Mouse (Mus musculus) kidney, postnatal 0 days (tissue): ENCODE measurements around the gene Ttc28. TPM values are rescaled to one million over a fixed set of nuclear protein-coding genes. Genes with fewer than 3 reads are reported as not detected.
A peak's percentile ranks its signal among the peaks of the same experiment; 100 is the strongest.

ENCODE experiments used
- ATAC-seq: fragments of 200-750 bp; cut with Nextera tagmentation; replicated peaks from 2 replicates; pipeline ENCODE4 v1.8.0; 2017; ENCODE audit warnings: low read depth, moderate number of reproducible peaks, moderate TSS enrichment, moderate library complexity; ENCODE audit not compliant: low FRiP score
- DNase-seq: peaks from one replicate; pipeline ENCODE4 v3.0.0-alpha.2; 2016; ENCODE audit warnings: low spot score
- H3K27ac ChIP-seq: fragments of 300-500 bp; sonication (generic); 2 replicates; pipeline ENCODE4 v1.5.1; 2014; ENCODE audit warnings: mild to moderate bottlenecking
- H3K27me3 ChIP-seq: fragments of 300-500 bp; sonication (generic); 2 replicates; pipeline ENCODE4 v1.6.1; 2014; ENCODE audit warnings: low read length, mixed read lengths; ENCODE audit not compliant: insufficient read depth
- H3K36me3 ChIP-seq: fragments of 300-500 bp; sonication (generic); 2 replicates; pipeline ENCODE4 v1.6.1; 2014; ENCODE audit warnings: low read length, mixed read lengths; ENCODE audit not compliant: insufficient read depth
- H3K4me1 ChIP-seq: fragments of 300-500 bp; sonication (generic); replicated peaks from 2 replicates; pipeline ENCODE4 v1.6.1; 2014; ENCODE audit warnings: antibody characterized with exemption, low read length, mixed read lengths; ENCODE audit not compliant: insufficient read depth
- H3K4me2 ChIP-seq: fragments of 300-500 bp; sonication (generic); 2 replicates; pipeline ENCODE4 v1.6.1; 2014; ENCODE audit warnings: mild to moderate bottlenecking, low read length, moderate library complexity, mixed read lengths
- H3K4me3 ChIP-seq: fragments of 300-500 bp; sonication (generic); replicated peaks from 2 replicates; pipeline ENCODE4 v1.5.1; 2014; ENCODE audit warnings: low read depth, low read length
- H3K9ac ChIP-seq: fragments of 300-500 bp; sonication (generic); 2 replicates; pipeline ENCODE4 v1.6.1; 2014; ENCODE audit warnings: low read depth, low read length
- H3K9me3 ChIP-seq: fragments of 300-500 bp; sonication (generic); replicated peaks from 2 replicates; pipeline ENCODE4 v1.6.1; 2016; ENCODE audit warnings: low read length, inconsistent platforms, mixed read lengths
- CTCF ChIP-seq: IDR thresholded peaks from 2 replicates; pipeline ENCODE4 v1.5.1; 2016; ENCODE audit warnings: antibody characterized with exemption, low read depth, mild to moderate bottlenecking, moderate library complexity
- WGBS: fragments of 180-500 bp; shearing (Covaris S2); extraction: QIAGEN DNeasy Blood & Tissue Kit; methylation state at CpG from one replicate; pipeline ENCODE4 v1.1.7; 2014; 5-methylcytosine and 5-hydroxymethylcytosine counted together
- polyA plus RNA-seq: library from polyadenylated mRNA; unstranded; fragments of >200 nt; fragmentation: Nextera tagmentation; extraction: Ambion mirVana; gene quantifications from 2 replicates; pipeline ENCODE4 v1.2.1, GENCODE M21; 2015

Gene Ttc28
- polyA plus RNA-seq, 1 experiment from 2014 or later: 8.1 TPM

DNA sequence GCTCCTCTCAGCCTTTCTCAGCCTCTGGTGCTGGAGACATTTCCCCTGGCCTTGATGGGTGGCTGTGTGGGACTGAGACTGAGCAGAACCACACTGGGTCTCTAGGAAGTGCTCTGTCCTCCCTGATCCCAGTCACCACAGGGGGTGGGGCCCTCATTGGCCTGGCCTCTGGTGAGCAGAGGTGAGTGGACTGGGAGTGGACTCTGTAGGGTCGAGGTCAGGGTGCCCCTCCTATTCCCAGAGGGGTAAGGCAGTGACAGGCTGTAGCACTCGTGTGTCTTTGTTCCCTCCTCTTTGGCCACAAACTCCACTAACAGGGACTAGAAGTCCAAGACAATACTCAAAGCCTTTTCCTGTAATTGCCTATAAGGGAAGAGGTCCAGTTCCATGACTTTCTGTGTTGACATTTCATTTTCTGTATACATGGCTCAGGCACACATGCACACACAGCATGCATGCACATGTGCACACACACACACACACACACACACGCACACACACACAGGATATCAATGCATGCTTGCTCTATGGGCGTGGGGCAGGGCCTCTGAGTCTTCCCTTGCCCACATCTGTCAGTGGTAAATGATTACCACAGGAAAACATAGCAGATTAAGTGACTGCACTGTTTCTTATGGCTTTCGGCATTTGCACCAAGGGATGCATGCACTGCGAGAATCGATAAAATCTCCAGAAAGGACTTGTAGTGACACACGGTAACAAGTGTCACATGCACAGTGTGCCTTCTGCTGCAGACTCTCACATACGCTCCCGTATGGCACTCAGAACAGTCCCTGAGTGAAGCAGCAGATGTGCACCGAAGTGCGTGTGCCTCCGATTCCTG lies 382.4 kb downstream of the Ttc28 start:
- Histone ChIP-seq H3K9ac (no peak overlapping the region), H3K27ac (peak overlapping the region; percentile 84), H3K4me3 (no peak overlapping the region), H3K4me2 (peak overlapping the region; percentile 8; the same call in 1 of the 2 replicates), H3K9me3 (no peaks in the 10 kb centered on the region), H3K36me3 (peaks cover 8% of the 10 kb centered on the region; the same call in 1 of the 2 replicates), H3K4me1 (peaks cover 25% of the 10 kb centered on the region; the same call in 1 of the 2 replicates), H3K27me3 (no peaks in the 10 kb centered on the region)
- ATAC-seq: no peak
- WGBS: 48% methylated on average over 13 of the region's 13 CpGs
- no peak for DNase-seq
- TF ChIP-seq CTCF: no peak

DNA sequence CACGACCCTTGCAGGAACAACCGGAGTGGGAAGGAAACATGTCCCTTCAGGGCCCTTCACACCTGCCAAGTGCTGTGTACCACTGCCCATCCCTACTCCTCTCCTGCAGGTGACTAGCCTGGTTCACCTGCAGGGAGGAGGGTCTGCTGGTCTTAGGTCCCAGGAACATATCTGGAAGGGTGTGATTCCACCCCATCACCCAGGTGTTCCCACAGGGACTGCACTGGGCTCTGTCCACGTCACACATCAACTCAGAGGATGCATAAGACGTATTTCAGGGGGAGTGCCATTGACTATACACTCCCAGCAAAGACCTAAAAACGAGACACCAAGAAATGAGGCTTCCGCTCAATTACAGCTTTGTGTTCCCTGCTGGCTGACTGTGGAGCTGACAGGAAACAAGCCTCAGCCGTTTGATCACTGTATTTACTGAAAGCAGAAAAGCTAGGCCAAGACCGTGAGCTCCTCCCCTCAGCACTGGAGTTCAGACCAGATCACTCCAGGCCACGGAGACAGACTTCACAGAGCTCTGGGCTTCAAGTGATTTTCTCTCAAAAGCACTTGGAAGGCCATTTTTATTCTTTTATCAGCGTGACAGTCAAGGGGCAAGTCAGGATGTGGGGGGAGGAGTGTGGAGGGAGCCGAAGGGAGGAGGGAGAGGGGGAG lies 383.1 kb downstream of the Ttc28 start:
- Histone ChIP-seq H3K4me2 (peak overlapping the region; percentile 8), H3K9me3 (no peaks in the 10 kb centered on the region), H3K9ac (no peak overlapping the region), H3K36me3 (peaks cover 12% of the 10 kb centered on the region; the same call in 1 of the 2 replicates), H3K27ac (peak overlapping the region; percentile 84), H3K27me3 (no peaks in the 10 kb centered on the region), H3K4me1 (peaks cover 25% of the 10 kb centered on the region; the same call in 1 of the 2 replicates), H3K4me3 (no peak overlapping the region)
- peak; percentile 92 for DNase-seq
- no peak; the same call in 1 of the 2 replicates for ATAC-seq
- TF ChIP-seq CTCF: peak; percentile 37; the same call in 1 of the 2 replicates
- 18% methylated on average over 11 of the region's 11 CpGs for WGBS

DNA sequence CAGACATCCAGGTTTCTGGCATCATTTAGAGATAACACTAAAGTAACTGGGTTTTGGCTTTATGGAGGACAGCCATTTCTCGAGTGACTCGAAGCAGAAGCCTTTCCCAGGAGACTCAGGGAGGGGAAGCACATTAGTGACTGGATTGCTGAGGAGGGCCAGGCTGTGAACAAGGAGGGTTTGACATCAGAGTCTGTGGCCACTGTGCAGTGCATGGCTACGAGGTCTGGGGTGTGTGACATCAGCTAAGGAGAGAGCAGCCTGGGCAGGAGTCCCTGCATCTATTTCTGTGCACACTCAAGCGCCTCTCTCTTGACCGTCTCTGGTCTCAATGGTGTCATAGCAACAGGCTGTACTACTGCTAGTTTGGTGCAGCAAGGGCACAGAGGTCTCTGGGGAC lies 383.8 kb downstream of the Ttc28 start:
- Histone ChIP-seq H3K9ac (no peak overlapping the region), H3K9me3 (no peaks in the 10 kb centered on the region)

DNA sequence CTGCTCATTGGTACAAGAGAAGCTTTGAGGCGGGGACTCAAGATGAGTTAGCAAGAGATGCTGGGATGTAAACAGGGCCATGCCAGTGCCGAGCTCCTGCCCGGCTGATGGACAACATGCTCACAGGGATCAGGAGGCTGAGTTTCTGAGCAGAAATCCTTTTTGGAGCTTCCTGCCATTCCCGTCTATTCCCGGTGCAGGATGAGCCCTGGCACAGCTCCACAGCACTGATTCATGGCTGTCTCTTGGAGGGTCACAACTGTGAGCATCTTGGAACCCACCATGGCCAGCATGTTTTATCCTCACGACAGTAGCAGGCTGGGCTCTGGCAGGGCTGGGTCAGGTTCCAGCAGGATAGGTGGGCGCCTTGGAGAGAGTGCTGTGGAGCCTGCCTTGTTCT lies 384.9 kb downstream of the Ttc28 start:
- Histone ChIP-seq H3K27me3 (no peaks in the 10 kb centered on the region), H3K36me3 (peaks cover 12% of the 10 kb centered on the region; the same call in 1 of the 2 replicates), H3K27ac (no peak overlapping the region), H3K9ac (no peak overlapping the region), H3K4me2 (no peak overlapping the region), H3K4me3 (no peak overlapping the region), H3K4me1 (peaks cover 25% of the 10 kb centered on the region; the same call in 1 of the 2 replicates), H3K9me3 (no peaks in the 10 kb centered on the region)
- no peak for TF ChIP-seq CTCF
- DNase-seq (no peak), ATAC-seq (no peak)
- WGBS: 76% methylated on average over 7 of the region's 7 CpGs

More for the DNA sequence above, 383.8 kb downstream of the Ttc28 start:
- H3K4me2 ChIP-seq: no peak overlapping the region
- H3K36me3 ChIP-seq: peaks cover 12% of the 10 kb centered on the region; the same call in 1 of the 2 replicates
- peaks cover 25% of the 10 kb centered on the region; the same call in 1 of the 2 replicates for H3K4me1 ChIP-seq
- 19% methylated on average over 5 of the region's 5 CpGs for WGBS
- no peak for TF ChIP-seq CTCF
- ATAC-seq (no peak), DNase-seq (peak; percentile 47)
- H3K27me3 ChIP-seq: no peaks in the 10 kb centered on the region
- no peak overlapping the region for H3K4me3 ChIP-seq
- H3K27ac ChIP-seq: peak overlapping the region; percentile 84

DNA sequence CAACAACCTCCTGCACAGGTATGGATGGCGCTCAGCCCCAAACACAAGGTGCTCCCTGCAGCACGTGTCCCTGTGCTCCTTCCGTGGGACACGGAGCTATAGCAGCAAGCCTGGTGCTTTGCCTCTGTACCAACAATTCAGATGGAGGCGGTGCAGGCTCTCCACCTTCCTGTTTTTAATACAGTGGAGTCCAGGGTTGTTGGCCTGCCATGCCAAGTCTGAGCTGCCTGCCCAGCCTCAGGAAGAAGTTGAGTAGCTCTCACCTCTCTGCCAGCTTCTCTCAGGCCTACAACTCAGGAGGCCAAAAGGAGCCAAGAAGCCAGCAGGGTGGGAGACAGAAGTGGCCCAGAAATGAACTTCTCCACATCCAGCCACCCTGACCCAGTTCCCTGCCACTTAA lies 387.1 kb downstream of the Ttc28 start:
- Histone ChIP-seq H3K9ac (no peak overlapping the region), H3K9me3 (no peaks in the 10 kb centered on the region), H3K4me3 (no peak overlapping the region), H3K27me3 (no peaks in the 10 kb centered on the region), H3K27ac (peak overlapping the region; percentile 70), H3K36me3 (peaks cover 19% of the 10 kb centered on the region; the same call in 1 of the 2 replicates), H3K4me2 (no peak overlapping the region), H3K4me1 (peaks cover 22% of the 10 kb centered on the region; the same call in 1 of the 2 replicates)
- WGBS: 92% methylated on average over 5 of the region's 5 CpGs
- no peak for ATAC-seq
- no peak for DNase-seq
- TF ChIP-seq CTCF: no peak

- ATAC-seq (no peak), DNase-seq (peak; percentile 50)
- Histone ChIP-seq H3K27ac (peak overlapping the region; percentile 70), H3K36me3 (peaks cover 19% of the 10 kb centered on the region; the same call in 1 of the 2 replicates), H3K4me1 (peaks cover 20% of the 10 kb centered on the region; the same call in 1 of the 2 replicates), H3K4me3 (no peak overlapping the region), H3K9me3 (no peaks in the 10 kb centered on the region), H3K27me3 (no peaks in the 10 kb centered on the region), H3K9ac (no peak overlapping the region), H3K4me2 (no peak overlapping the region)
- TF ChIP-seq CTCF: no peak
- 68% methylated on average over 3 of the region's 3 CpGs for WGBS
These were observed 387.5 kb downstream of the Ttc28 start for GRCm38 (mm10) chr5:111267100-111267499.
